ENCODE assay signal across 12 mouse cellular contexts in genomic region chr1:133613817-133614216, GRCm38 (mm10). TPM values are rescaled to one million over a fixed set of nuclear protein-coding genes. Genes with fewer than 3 reads are reported as not detected.
DNase-seq lines count a peak whose midpoint lies in the region; ATAC-seq and TF ChIP-seq lines count a peak whose summit lies in the region.
"Had no signal": no experiment of that assay in that cellular context is flagged by ENCODE, and none has a peak within 500 bp of the region (broad histone marks: within the 10 kb centered on the region; RNA-seq: fewer than 3 reads in every experiment).

No protein-coding gene starts in this region.

- WGBS in embryonic facial prominence, embryonic 11.5 days = 68% methylated on average over 3 of the region's 3 CpGs
- WGBS in embryonic facial prominence, embryonic 10.5 days = 68% methylated on average over 3 of the region's 3 CpGs
- 73% methylated on average over 3 of the region's 3 CpGs for WGBS in lung, postnatal 0 days

- no peak for TF ChIP-seq EP300 in lung, postnatal 0 days (IDR thresholded peaks at IDR 0.05)

- H3K36me3 ChIP-seq in embryonic facial prominence, embryonic 11.5 days (replicated peaks; ENCODE audit: control insufficient read depth, insufficient read depth, low read depth, low read length) = no peaks in the 10 kb centered on the region; the same call in 1 of the 2 replicates
- H3K36me3 ChIP-seq in embryonic facial prominence, embryonic 10.5 days (replicated peaks) = peaks cover 44% of the 10 kb centered on the region
- H3K36me3 ChIP-seq in lung, postnatal 0 days (ENCODE audit: insufficient read depth, low read length) = 0 out of 2 replicates have a peak, but pooled peaks cover 3% of the 10 kb centered on the region

- no peaks in the 10 kb centered on the region for H3K27me3 ChIP-seq in embryonic facial prominence, embryonic 11.5 days (ENCODE audit: control insufficient read depth, insufficient read depth, low read length)
- H3K27me3 ChIP-seq in embryonic facial prominence, embryonic 10.5 days (replicated peaks; ENCODE audit: low read depth, poor library complexity, severe bottlenecking) = no peaks in the 10 kb centered on the region
- H3K27me3 ChIP-seq in lung, postnatal 0 days (replicated peaks; ENCODE audit: insufficient read depth, low read length) = no peaks in the 10 kb centered on the region
- H3K27me3 ChIP-seq: embryonic facial prominence, embryonic 13.5 days; limb, embryonic 13.5 days had no signal

- H3K9me3 ChIP-seq in embryonic facial prominence, embryonic 11.5 days (replicated peaks; ENCODE audit: control insufficient read depth, low read length) = no peaks in the 10 kb centered on the region
- no peaks in the 10 kb centered on the region for H3K9me3 ChIP-seq in embryonic facial prominence, embryonic 10.5 days
- no peaks in the 10 kb centered on the region for H3K9me3 ChIP-seq in lung, postnatal 0 days (ENCODE audit: low read length)
- H3K9me3 ChIP-seq: embryonic facial prominence, embryonic 13.5 days; limb, embryonic 13.5 days had no signal

- peak; percentile 27 for DNase-seq in embryonic facial prominence, embryonic 11.5 days (ENCODE audit: low spot score)
- no peak for DNase-seq in embryonic facial prominence, embryonic 10.5 days (ENCODE audit: low spot score)
- peak; percentile 18 for DNase-seq in lung, postnatal 0 days (ENCODE audit: low spot score)
- DNase-seq in lung, postnatal 25 days (ENCODE audit: low spot score) = no peak
- DNase-seq in T-cell, adult 2 months (ENCODE audit: low spot score) = peak; percentile 13
- peak; percentile 31 for DNase-seq in retina, embryonic 14.5 days (ENCODE audit: low spot score)
- DNase-seq in cerebellum, postnatal 36 days = no peak
- DNase-seq in cerebellum, adult 18-20 months = no peak
- DNase-seq: heart, postnatal 4 days had no signal

- H3K9ac ChIP-seq in embryonic facial prominence, embryonic 11.5 days (replicated peaks; ENCODE audit: low read length) = no peak overlapping the region
- no peak overlapping the region for H3K9ac ChIP-seq in lung, postnatal 0 days (replicated peaks; ENCODE audit: low read depth)
- H3K9ac ChIP-seq: embryonic facial prominence, embryonic 13.5 days; limb, embryonic 13.5 days had no signal

- no peak overlapping the region for H3K4me3 ChIP-seq in embryonic facial prominence, embryonic 11.5 days (ENCODE audit: low read depth, low read length)
- no peak overlapping the region for H3K4me3 ChIP-seq in embryonic facial prominence, embryonic 10.5 days
- H3K4me3 ChIP-seq in lung, postnatal 0 days (ENCODE audit: low read depth, low read length) = no peak overlapping the region
- H3K4me3 ChIP-seq: embryonic facial prominence, embryonic 13.5 days; limb, embryonic 13.5 days had no signal

- no peak for ATAC-seq in embryonic facial prominence, embryonic 11.5 days (replicated peaks; ENCODE audit: insufficient number of reproducible peaks, low FRiP score, low TSS enrichment, low read depth)
- no peak for ATAC-seq in lung, postnatal 0 days

- H3K4me2 ChIP-seq in embryonic facial prominence, embryonic 11.5 days (ENCODE audit: low read depth, low read length) = no peak overlapping the region
- H3K4me2 ChIP-seq in lung, postnatal 0 days (replicated peaks; ENCODE audit: low read depth, low read length) = no peak overlapping the region
- H3K4me2 ChIP-seq: embryonic facial prominence, embryonic 13.5 days; limb, embryonic 13.5 days; midbrain, embryonic 11.5 days had no signal

- H3K4me1 ChIP-seq in embryonic facial prominence, embryonic 11.5 days (ENCODE audit: control insufficient read depth, insufficient read depth, low read length) = no peaks in the 10 kb centered on the region
- peaks cover 7% of the 10 kb centered on the region for H3K4me1 ChIP-seq in embryonic facial prominence, embryonic 10.5 days
- no peaks in the 10 kb centered on the region for H3K4me1 ChIP-seq in lung, postnatal 0 days (ENCODE audit: insufficient read depth, low read depth, low read length)

- TF ChIP-seq CTCF in lung, postnatal 0 days (IDR thresholded peaks at IDR 0.05) = peak; percentile 62

- no peak overlapping the region for H3K27ac ChIP-seq in embryonic facial prominence, embryonic 11.5 days (replicated peaks; ENCODE audit: low read depth, low read length)
- no peak overlapping the region for H3K27ac ChIP-seq in embryonic facial prominence, embryonic 10.5 days (replicated peaks)
- no peak overlapping the region for H3K27ac ChIP-seq in lung, postnatal 0 days (ENCODE audit: low read length)
- H3K27ac ChIP-seq: embryonic facial prominence, embryonic 13.5 days; limb, embryonic 13.5 days had no signal

RNA-seq across cellular contexts. Expression of gene Snrpe, which starts 3.7 kb away (rescaled TPM):
- 807 and 840 TPM in 2 replicates for polyA plus RNA-seq in embryonic facial prominence, embryonic 11.5 days (2014; fragmentation: Nextera tagmentation; extraction: Ambion mirVana)
- polyA plus RNA-seq in embryonic facial prominence, embryonic 10.5 days (2016; fragmentation: Nextera tagmentation; extraction: Ambion mirVana) = 907 and 930 TPM in 2 replicates
- 289 and 306 TPM in 2 replicates for polyA plus RNA-seq in lung, postnatal 0 days (2015; fragmentation: Nextera tagmentation; extraction: Ambion mirVana)

RNA-seq across cellular contexts. Expression of gene Zbed6, which starts 46.9 kb away (rescaled TPM):
- polyA plus RNA-seq in embryonic facial prominence, embryonic 11.5 days (2014; fragmentation: Nextera tagmentation; extraction: Ambion mirVana) = not detected in 2 replicates
- not detected in 2 replicates for polyA plus RNA-seq in embryonic facial prominence, embryonic 10.5 days (2016; fragmentation: Nextera tagmentation; extraction: Ambion mirVana)
- polyA plus RNA-seq in lung, postnatal 0 days (2015; fragmentation: Nextera tagmentation; extraction: Ambion mirVana) = not detected in 2 replicates
- polyA plus RNA-seq: embryonic facial prominence, embryonic 13.5 days; limb, embryonic 13.5 days; midbrain, embryonic 11.5 days had no signal

RNA-seq across cellular contexts. Expression of gene Gm38394, which starts 47.3 kb away (rescaled TPM):
- 7.0 and 8.8 TPM in 2 replicates for polyA plus RNA-seq in embryonic facial prominence, embryonic 11.5 days (2014; fragmentation: Nextera tagmentation; extraction: Ambion mirVana)
- polyA plus RNA-seq in embryonic facial prominence, embryonic 10.5 days (2016; fragmentation: Nextera tagmentation; extraction: Ambion mirVana) = 5.0 and 6.3 TPM in 2 replicates
- polyA plus RNA-seq in lung, postnatal 0 days (2015; fragmentation: Nextera tagmentation; extraction: Ambion mirVana) = 3.8 and 4.0 TPM in 2 replicates

Comparison
In these comparisons a context has a peak if more than half of its experiments do, and no peak if none do; other contexts are left out.
1. DNase-seq: peak in embryonic facial prominence, embryonic 11.5 days (single experiment), lung, postnatal 0 days (single experiment), T-cell, adult 2 months (single experiment) and retina, embryonic 14.5 days (single experiment); none in embryonic facial prominence, embryonic 10.5 days (single experiment), lung, postnatal 25 days (single experiment), cerebellum, postnatal 36 days (0 of 2) and cerebellum, adult 18-20 months (0 of 2).